Mouse (Mus musculus) embryonic facial prominence, embryonic 10.5 days (tissue): ENCODE results near the gene Ppp6r3. TPM values are rescaled to one million over a fixed set of nuclear protein-coding genes. Genes with fewer than 3 reads are reported as not detected.
A peak's percentile ranks its signal among the peaks of the same experiment; 100 is the strongest.

Source experiments
- DNase-seq: peaks from one replicate; pipeline ENCODE4 v3.0.0-alpha.2; 2017; ENCODE audit warnings: low spot score
- H3K27ac ChIP-seq: fragments of 300-500 bp; sonication (generic); replicated peaks from 2 replicates; pipeline ENCODE4 v1.5.1; 2016; ENCODE audit warnings: mild to moderate bottlenecking
- H3K27me3 ChIP-seq: fragments of 300-500 bp; sonication (generic); replicated peaks from 2 replicates; pipeline ENCODE4 v1.6.1; 2016; ENCODE audit warnings: low read depth, mild to moderate bottlenecking; ENCODE audit not compliant: poor library complexity, severe bottlenecking
- H3K36me3 ChIP-seq: fragments of 300-500 bp; sonication (generic); replicated peaks from 2 replicates; pipeline ENCODE4 v1.6.1; 2016; ENCODE audit warnings: mild to moderate bottlenecking, moderate library complexity
- H3K4me1 ChIP-seq: fragments of 300-500 bp; sonication (generic); 2 replicates; pipeline ENCODE4 v1.6.1; 2016
- H3K4me3 ChIP-seq: fragments of 300-500 bp; sonication (generic); 2 replicates; pipeline ENCODE4 v1.5.1; 2016; ENCODE audit warnings: mild to moderate bottlenecking, moderate library complexity
- H3K9me3 ChIP-seq: fragments of 300-500 bp; sonication (generic); 2 replicates; pipeline ENCODE4 v1.6.1; 2016; ENCODE audit warnings: mild to moderate bottlenecking
- WGBS: fragments of 180-500 bp; shearing (Covaris S2); methylation state at CpG from one replicate; pipeline ENCODE4 v1.1.7; 2016; 5-methylcytosine and 5-hydroxymethylcytosine counted together
- polyA plus RNA-seq: library from polyadenylated mRNA; unstranded; fragments of >200 nt; fragmentation: Nextera tagmentation; extraction: Ambion mirVana; gene quantifications from 2 replicates; pipeline ENCODE4 v1.2.1, GENCODE M21; 2016

Ppp6r3 gene
- 70.6 and 73.9 TPM in 2 replicates for polyA plus RNA-seq

- peaks cover 32% of the 10 kb centered on the region for H3K4me1 ChIP-seq
- peak within 1 kb of the TSS; percentile 88 for H3K4me3 ChIP-seq
- WGBS = under 1% methylated on average over 51 of the region's 51 CpGs
- peaks cover 13% of the 10 kb centered on the region; the same call in 1 of the 2 replicates for H3K36me3 ChIP-seq
- peak within 1 kb of the TSS; percentile 98 for H3K27ac ChIP-seq
- no peaks in the 10 kb centered on the region for H3K27me3 ChIP-seq
- DNase-seq = peak; percentile 99
- no peaks in the 10 kb centered on the region for H3K9me3 ChIP-seq
Observed at GRCm38 (mm10) chr19:3575632-3576384, at the start of gene Ppp6r3. TSS of gene Ppp6r3 (minus strand) at chr19:3575749.

- Histone ChIP-seq H3K4me1 (no peaks in the 10 kb centered on the region), H3K4me3 (no peak overlapping the region), H3K27ac (no peak overlapping the region), H3K36me3 (peaks cover 100% of the 10 kb centered on the region), H3K27me3 (no peaks in the 10 kb centered on the region), H3K9me3 (peaks cover under 1% of the 10 kb centered on the region; the same call in 1 of the 2 replicates)
- 90% methylated on average over 7 of the region's 7 CpGs for WGBS
- no peak for DNase-seq
Observed at GRCm38 (mm10) chr19:3625111-3625510, 49.6 kb upstream of the Ppp6r3 start.

GRCm38 (mm10) chr19:3623824-3624223 lies 48.3 kb upstream of the Ppp6r3 start:
- DNase-seq = peak; percentile 77
- Histone ChIP-seq H3K27ac (no peak overlapping the region), H3K36me3 (peaks cover 100% of the 10 kb centered on the region), H3K4me3 (no peak overlapping the region), H3K9me3 (peaks cover 8% of the 10 kb centered on the region), H3K4me1 (no peaks in the 10 kb centered on the region), H3K27me3 (no peaks in the 10 kb centered on the region)
- WGBS = 73% methylated on average over 5 of the region's 5 CpGs

- DNase-seq = no peak
- Histone ChIP-seq H3K4me1 (no peaks in the 10 kb centered on the region), H3K27me3 (no peaks in the 10 kb centered on the region), H3K36me3 (peaks cover 100% of the 10 kb centered on the region), H3K27ac (no peak overlapping the region), H3K4me3 (no peak overlapping the region), H3K9me3 (peaks cover 8% of the 10 kb centered on the region)
- WGBS = 97% methylated on average over 4 of the region's 4 CpGs
Observed at GRCm38 (mm10) chr19:3623294-3623693, 47.7 kb upstream of the Ppp6r3 start.

- Histone ChIP-seq H3K4me3 (no peak overlapping the region), H3K27ac (no peak overlapping the region), H3K36me3 (peaks cover 99% of the 10 kb centered on the region), H3K27me3 (no peaks in the 10 kb centered on the region), H3K4me1 (no peaks in the 10 kb centered on the region), H3K9me3 (peaks cover 8% of the 10 kb centered on the region)
- 97% methylated on average over 10 of the region's 10 CpGs for WGBS
- no peak for DNase-seq
Observed at GRCm38 (mm10) chr19:3620871-3621270, 45.3 kb upstream of the Ppp6r3 start.

DNA sequence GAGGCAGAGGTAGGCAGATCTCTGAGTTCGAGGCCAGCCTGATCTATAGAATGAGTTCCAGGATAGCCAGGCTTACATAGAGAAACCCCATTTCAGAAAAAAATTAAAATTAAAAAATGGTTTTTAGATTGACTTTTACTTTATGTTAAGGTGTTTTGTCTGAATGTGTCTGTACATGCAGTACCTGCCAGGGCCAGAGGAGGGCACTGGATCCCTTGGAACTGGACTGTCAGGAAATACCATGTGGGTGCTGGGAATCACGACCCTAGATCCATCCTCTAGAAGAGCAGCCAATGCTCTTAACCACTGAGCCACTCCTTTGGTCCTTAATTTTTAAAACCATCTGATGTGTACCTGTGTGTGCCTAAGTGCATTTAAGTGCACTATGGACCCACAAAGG lies 43.8 kb upstream of the Ppp6r3 start:
- no peaks in the 10 kb centered on the region for H3K4me1 ChIP-seq
- no peak overlapping the region for H3K4me3 ChIP-seq
- no peak for DNase-seq
- peaks cover 99% of the 10 kb centered on the region for H3K36me3 ChIP-seq
- peaks cover 8% of the 10 kb centered on the region for H3K9me3 ChIP-seq
- H3K27ac ChIP-seq = no peak overlapping the region
- WGBS = 81% methylated on average over 2 of the region's 2 CpGs
- no peaks in the 10 kb centered on the region for H3K27me3 ChIP-seq

DNA sequence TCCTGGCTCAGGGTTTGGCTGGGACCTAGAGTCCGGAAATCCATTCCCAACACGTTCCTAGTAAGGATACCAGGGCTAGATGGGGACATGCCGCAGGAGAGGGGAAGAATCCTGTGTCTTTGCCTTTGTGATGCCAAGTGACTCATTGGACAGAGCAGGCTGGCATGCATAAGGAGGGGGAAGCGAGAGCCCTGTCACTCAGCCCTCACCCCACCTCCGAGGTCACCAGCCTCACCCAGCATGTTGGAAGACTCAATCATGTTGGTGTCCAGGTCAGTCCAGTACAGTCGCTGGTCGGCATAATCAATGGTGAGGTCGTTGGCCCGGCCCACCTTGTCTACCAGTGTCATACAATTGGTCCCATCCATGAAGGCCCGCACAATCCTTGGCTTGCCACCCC lies 38.4 kb upstream of the Ppp6r3 start:
- WGBS = 95% methylated on average over 10 of the region's 10 CpGs
- Histone ChIP-seq H3K4me3 (no peak overlapping the region), H3K27ac (no peak overlapping the region)

GRCm38 (mm10) chr19:3612534-3613273 lies 37.2 kb upstream of the Ppp6r3 start:
- H3K36me3 ChIP-seq = peaks cover 97% of the 10 kb centered on the region
- WGBS = 86% methylated on average over 4 of the region's 4 CpGs
- no peaks in the 10 kb centered on the region for H3K4me1 ChIP-seq
- DNase-seq = no peak
- no peak overlapping the region for H3K4me3 ChIP-seq
- H3K9me3 ChIP-seq = no peaks in the 10 kb centered on the region
- no peaks in the 10 kb centered on the region for H3K27me3 ChIP-seq
- H3K27ac ChIP-seq = no peak overlapping the region

More for the DNA sequence above, 38.4 kb upstream of the Ppp6r3 start:
- no peak for DNase-seq
- Histone ChIP-seq H3K9me3 (no peaks in the 10 kb centered on the region), H3K4me1 (no peaks in the 10 kb centered on the region), H3K27me3 (no peaks in the 10 kb centered on the region), H3K36me3 (peaks cover 98% of the 10 kb centered on the region)

- Histone ChIP-seq H3K36me3 (peaks cover 95% of the 10 kb centered on the region), H3K4me1 (no peaks in the 10 kb centered on the region)
Observed at GRCm38 (mm10) chr19:3611730-3612129, 36.2 kb upstream of the Ppp6r3 start.

GRCm38 (mm10) chr19:3610886-3611285 lies 35.3 kb upstream of the Ppp6r3 start:
- DNase-seq = no peak
- no peak overlapping the region for H3K4me3 ChIP-seq
- no peaks in the 10 kb centered on the region for H3K4me1 ChIP-seq
- no peaks in the 10 kb centered on the region for H3K27me3 ChIP-seq
- no peak overlapping the region for H3K27ac ChIP-seq
- peaks cover 96% of the 10 kb centered on the region for H3K36me3 ChIP-seq
- no peaks in the 10 kb centered on the region for H3K9me3 ChIP-seq
- WGBS = 92% methylated on average over 2 of the region's 2 CpGs

More at GRCm38 (mm10) chr19:3611730-3612129, 36.2 kb upstream of the Ppp6r3 start:
- Histone ChIP-seq H3K9me3 (no peaks in the 10 kb centered on the region), H3K27ac (no peak overlapping the region), H3K27me3 (no peaks in the 10 kb centered on the region), H3K4me3 (no peak overlapping the region)
- DNase-seq = no peak
- 90% methylated on average over 8 of the region's 8 CpGs for WGBS

DNA sequence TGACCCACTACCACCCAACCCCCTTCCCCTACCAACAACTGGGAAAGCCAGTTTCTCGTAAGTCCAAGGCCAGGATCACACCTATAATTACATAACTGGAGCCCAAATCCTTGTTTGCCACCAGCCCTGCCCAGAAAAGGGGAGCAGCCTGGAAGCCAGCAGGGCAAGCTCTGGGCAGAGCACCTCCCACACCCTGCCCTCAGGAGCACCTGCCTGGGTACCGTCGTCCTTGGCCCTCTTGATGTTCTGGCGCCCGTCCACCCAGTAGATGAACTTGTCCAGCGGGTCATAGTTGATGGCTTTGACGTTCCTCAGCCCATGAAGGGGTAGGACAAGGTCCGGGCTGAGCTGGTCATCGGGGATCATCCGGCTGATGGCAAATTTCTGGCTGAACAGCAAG lies 34.3 kb upstream of the Ppp6r3 start:
- Histone ChIP-seq H3K9me3 (no peaks in the 10 kb centered on the region), H3K27me3 (no peaks in the 10 kb centered on the region), H3K27ac (no peak overlapping the region), H3K4me1 (no peaks in the 10 kb centered on the region), H3K4me3 (no peak overlapping the region), H3K36me3 (peaks cover 96% of the 10 kb centered on the region)
- no peak for DNase-seq
- WGBS = 91% methylated on average over 10 of the region's 10 CpGs

DNA sequence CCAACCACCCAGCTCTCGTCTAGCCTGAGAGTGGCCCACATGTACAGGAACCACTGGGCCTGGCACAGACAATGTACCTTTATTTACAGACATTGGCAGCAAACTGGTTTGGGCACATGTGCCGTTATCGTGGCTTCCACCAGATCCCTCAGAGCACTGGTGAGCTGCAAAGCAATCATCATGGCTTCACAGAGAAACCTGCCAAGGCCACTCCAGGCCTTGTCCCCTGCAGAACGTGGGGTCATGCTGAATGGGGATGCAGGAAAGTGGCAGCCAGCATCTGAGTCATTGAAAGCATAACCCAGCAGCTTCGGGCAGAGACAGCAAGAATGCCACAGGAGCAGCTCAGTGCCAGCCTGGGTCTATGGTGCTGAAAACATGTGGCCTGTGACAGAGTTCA lies 18.8 kb upstream of the Ppp6r3 start:
- Histone ChIP-seq H3K4me3 (no peak overlapping the region), H3K27ac (no peak overlapping the region), H3K4me1 (no peaks in the 10 kb centered on the region), H3K36me3 (peaks cover 100% of the 10 kb centered on the region), H3K9me3 (no peaks in the 10 kb centered on the region), H3K27me3 (no peaks in the 10 kb centered on the region)
- WGBS = 90% methylated on average over 5 of the region's 5 CpGs
- no peak for DNase-seq
